Mouse (Mus musculus): ENCODE measurements around the gene Wnt5a.

- TF ChIP-seq EP300 (IDR thresholded peaks at IDR 0.05; ENCODE audit: insufficient read depth, low read depth, low read length), result no peak
- no peak for TF ChIP-seq CTCF (IDR thresholded peaks at IDR 0.05; ENCODE audit: low read depth, low read length)
These were observed 1.3 kb upstream of the Wnt5a start for GRCm38 (mm10) chr14:28503276-28503675.
